8 mouse cellular contexts compared by ENCODE assay signal in the genomic region with DNA sequence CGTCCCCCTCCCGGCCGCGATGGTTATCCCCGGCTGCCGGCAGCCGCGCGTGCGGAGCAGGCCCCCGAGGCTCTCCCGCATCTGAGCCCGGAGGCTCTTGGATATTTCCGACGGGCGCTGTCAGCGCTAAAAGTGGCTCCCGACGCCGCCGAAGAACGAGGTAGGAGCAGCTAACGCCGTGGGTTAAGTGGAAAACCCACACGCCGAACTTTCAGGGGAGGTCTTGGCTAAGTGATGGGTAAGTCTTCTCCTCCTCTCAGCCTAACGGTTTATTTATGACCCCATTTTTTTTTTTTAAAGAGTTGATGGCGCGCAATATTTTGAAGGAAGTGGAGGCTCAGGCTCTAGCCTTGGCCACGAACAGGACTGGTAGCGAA. TPM values are rescaled to one million over a fixed set of nuclear protein-coding genes. Genes with fewer than 3 reads are reported as not detected.
A peak's percentile ranks its signal among the peaks of the same experiment; 100 is the strongest.
DNase-seq lines count a peak whose midpoint lies in the region; ATAC-seq and TF ChIP-seq lines count a peak whose summit lies in the region.

No protein-coding gene starts in this region.

- intact Hi-C loops in left cerebral cortex, adult 2 months (cut with DNase I) = loop anchor here (2.0 kb wide), 1 partner anchor 23 kb away; a partner anchor contains a TSS
- intact Hi-C loops in left cerebral cortex, postnatal 25 days (cut with DNase I) = loop anchor here (1.0 kb wide), 1 partner anchor 64 kb away; no protein-coding TSS in a partner anchor
- intact Hi-C loops in left cerebral cortex, postnatal 36 days (cut with DNase I) = loop anchor here (1.0 kb wide), 1 partner anchor 64 kb away; no protein-coding TSS in a partner anchor

- H3K36me3 ChIP-seq in embryonic facial prominence, embryonic 11.5 days (replicated peaks; ENCODE audit: control insufficient read depth, insufficient read depth, low read depth, low read length) = no peaks in the 10 kb centered on the region
- H3K36me3 ChIP-seq in myocyte (ENCODE audit: control insufficient read depth, insufficient read depth) = peaks cover 29% of the 10 kb centered on the region

- peak overlapping the region; percentile 85 for H3K9ac ChIP-seq in embryonic facial prominence, embryonic 11.5 days (replicated peaks; ENCODE audit: low read length)

- DNase-seq in left cerebral cortex, adult 2 months (ENCODE audit: extremely low spot score in 1 of 2, low spot score in 2 of 2) = no peak
- DNase-seq in left cerebral cortex, postnatal 25 days (ENCODE audit: low spot score in 2 of 2) = no peak
- DNase-seq in embryonic facial prominence, embryonic 11.5 days (ENCODE audit: low spot score) = no peak
- no peak for DNase-seq in adipocyte (ENCODE audit: low spot score)
- DNase-seq in left cerebral cortex, postnatal 36 days (ENCODE audit: low spot score in 2 of 2) = no peak
- no peak for DNase-seq in ovary, postnatal 36 days (ENCODE audit: low spot score)

- no peaks in the 10 kb centered on the region for H3K4me1 ChIP-seq in embryonic facial prominence, embryonic 11.5 days (ENCODE audit: control insufficient read depth, insufficient read depth, low read length)

- H3K79me2 ChIP-seq in myocyte (ENCODE audit: control insufficient read depth, insufficient read depth) = peaks cover 21% of the 10 kb centered on the region

- peak overlapping the region; percentile 32; the same call in 1 of the 2 replicates for H3K27ac ChIP-seq in left cerebral cortex, adult 2 months
- no peak overlapping the region for H3K27ac ChIP-seq in embryonic facial prominence, embryonic 11.5 days (replicated peaks; ENCODE audit: low read depth, low read length)

- peak overlapping the region; percentile 25 for H3ac ChIP-seq in myocyte (ENCODE audit: control insufficient read depth, insufficient read length)

- peak overlapping the region; percentile 82 for H3K4me3 ChIP-seq in left cerebral cortex, adult 2 months
- peak overlapping the region; percentile 97 for H3K4me3 ChIP-seq in embryonic facial prominence, embryonic 11.5 days (ENCODE audit: low read depth, low read length)
- peak overlapping the region; percentile 81 for H3K4me3 ChIP-seq in myocyte

- ATAC-seq in embryonic facial prominence, embryonic 11.5 days (replicated peaks; ENCODE audit: insufficient number of reproducible peaks, low FRiP score, low TSS enrichment, low read depth) = no peak; the same call in 1 of the 2 replicates
- ATAC-seq in inflammation-experienced regulatory T-cells, adult 6 months = peak; percentile 4

- H3K27me3 ChIP-seq in embryonic facial prominence, embryonic 11.5 days (ENCODE audit: control insufficient read depth, insufficient read depth, low read length) = no peaks in the 10 kb centered on the region
- no peaks in the 10 kb centered on the region for H3K27me3 ChIP-seq in myocyte (ENCODE audit: control insufficient read depth, insufficient read depth, insufficient read length)

- peak overlapping the region; percentile 89 for H3K4me2 ChIP-seq in embryonic facial prominence, embryonic 11.5 days (ENCODE audit: low read depth, low read length)
- peak overlapping the region; percentile 91 for H3K4me2 ChIP-seq in myocyte (ENCODE audit: low read depth)

- WGBS in embryonic facial prominence, embryonic 11.5 days = under 1% methylated on average over 31 of the region's 31 CpGs

- no peak for TF ChIP-seq POLR2A in myocyte (IDR thresholded peaks at IDR 0.05; ENCODE audit: insufficient read length, low read depth)

- no peaks in the 10 kb centered on the region for H3K9me3 ChIP-seq in embryonic facial prominence, embryonic 11.5 days (replicated peaks; ENCODE audit: control insufficient read depth, low read length)

- TF ChIP-seq CTCF in left cerebral cortex, adult 2 months (IDR thresholded peaks at IDR 0.05) = no peak

TF ChIP-seq in myocyte, 11 proteins besides CTCF, POLR2A, EP300 and RAD21:
- TF ChIP-seq MAX (IDR thresholded peaks at IDR 0.05; ENCODE audit: low read depth) = no peak
- TF ChIP-seq REST (IDR thresholded peaks at IDR 0.05; ENCODE audit: insufficient read depth, insufficient read length) = no peak
- TF ChIP-seq TCF3 (IDR thresholded peaks at IDR 0.05; ENCODE audit: insufficient read length, low read depth) = no peak
- TF ChIP-seq USF1 (IDR thresholded peaks at IDR 0.05; ENCODE audit: low read depth) = no peak
- TF ChIP-seq CEBPB (IDR thresholded peaks at IDR 0.05; ENCODE audit: insufficient read depth, poor library complexity, severe bottlenecking) = no peak
- TF ChIP-seq TCF12 (IDR thresholded peaks at IDR 0.05; ENCODE audit: insufficient read depth, poor library complexity, severe bottlenecking) = no peak
- no peak for TF ChIP-seq SRF (IDR thresholded peaks at IDR 0.05; ENCODE audit: control insufficient read depth, insufficient read length, low read depth)

RNA-seq across cellular contexts. Expression of a gene that starts 0.4 kb away (rescaled TPM):
- total RNA-seq in left cerebral cortex, adult 2 months (2021) = 10 to 100 TPM in 1 of 2 experiments, 1 to 10 TPM in 1; 9.6 to 12.9 TPM
- 10 to 100 TPM; 12.7 to 14.0 TPM for total RNA-seq in left cerebral cortex, postnatal 25 days (2021)
- polyA plus RNA-seq in embryonic facial prominence, embryonic 11.5 days (2014; fragmentation: Nextera tagmentation; extraction: Ambion mirVana) = 53.8 and 59.4 TPM in 2 replicates
- polyA plus RNA-seq in inflammation-experienced regulatory T-cells, adult 6 months (2017; shearing (Covaris generic)) = 1 to 10 TPM; 4.1 to 8.4 (median 5.4) TPM
- polyA plus RNA-seq in myocyte (2012; fragmentation: generic; extraction: Trizol) = 24.9 TPM
- total RNA-seq in left cerebral cortex, postnatal 36 days (2021) = 10 to 100 TPM; 10.5 to 12.5 TPM

RNA-seq across cellular contexts. Expression of a gene that starts 0.4 kb away (rescaled TPM):
- total RNA-seq in left cerebral cortex, adult 2 months (2021) = 10 to 100 TPM; 76.5 to 88.8 TPM
- total RNA-seq in left cerebral cortex, postnatal 25 days (2021) = 10 to 100 TPM; 79.2 to 88.7 TPM
- 75.9 and 84.8 TPM in 2 replicates for polyA plus RNA-seq in embryonic facial prominence, embryonic 11.5 days (2014; fragmentation: Nextera tagmentation; extraction: Ambion mirVana)
- polyA plus RNA-seq in inflammation-experienced regulatory T-cells, adult 6 months (2017; shearing (Covaris generic)) = 10 to 100 TPM; 32.4 to 57.8 (median 46.5) TPM
- polyA plus RNA-seq in myocyte (2012; fragmentation: generic; extraction: Trizol) = 76.3 TPM
- 10 to 100 TPM; 78.5 to 83.9 TPM for total RNA-seq in left cerebral cortex, postnatal 36 days (2021)

RNA-seq across cellular contexts. Expression of a gene that starts 12.4 kb away (rescaled TPM):
- 1 to 10 TPM; 2.5 to 2.7 TPM for total RNA-seq in left cerebral cortex, adult 2 months (2021)
- total RNA-seq in left cerebral cortex, postnatal 25 days (2021) = 1 to 10 TPM; 1.6 to 2.3 TPM
- 0.18 and 0.35 TPM in 2 replicates for polyA plus RNA-seq in embryonic facial prominence, embryonic 11.5 days (2014; fragmentation: Nextera tagmentation; extraction: Ambion mirVana)
- not detected for polyA plus RNA-seq in inflammation-experienced regulatory T-cells, adult 6 months (2017; shearing (Covaris generic))
- polyA plus RNA-seq in myocyte (2012; fragmentation: generic; extraction: Trizol) = 0.17 TPM
- 1 to 10 TPM; 2.5 to 3.0 TPM for total RNA-seq in left cerebral cortex, postnatal 36 days (2021)

RNA-seq across cellular contexts. Expression of a gene that starts 15.4 kb away (rescaled TPM):
- total RNA-seq in left cerebral cortex, adult 2 months (2021) = under 1 TPM; 0.33 to 0.38 TPM
- under 1 TPM; 0.25 to 0.32 TPM for total RNA-seq in left cerebral cortex, postnatal 25 days (2021)
- polyA plus RNA-seq in embryonic facial prominence, embryonic 11.5 days (2014; fragmentation: Nextera tagmentation; extraction: Ambion mirVana) = 0.31 and 0.34 TPM in 2 replicates
- not detected for polyA plus RNA-seq in inflammation-experienced regulatory T-cells, adult 6 months (2017; shearing (Covaris generic))
- polyA plus RNA-seq in myocyte (2012; fragmentation: generic; extraction: Trizol) = 0.01 TPM
- under 1 TPM; 0.20 to 0.67 TPM for total RNA-seq in left cerebral cortex, postnatal 36 days (2021)

RNA-seq across cellular contexts. Expression of a gene that starts 19.9 kb away (rescaled TPM):
- total RNA-seq in left cerebral cortex, adult 2 months (2021) = under 1 TPM; 0.33 to 0.50 TPM
- under 1 TPM; 0.25 to 0.39 TPM for total RNA-seq in left cerebral cortex, postnatal 25 days (2021)
- not detected in 2 replicates for polyA plus RNA-seq in embryonic facial prominence, embryonic 11.5 days (2014; fragmentation: Nextera tagmentation; extraction: Ambion mirVana)
- polyA plus RNA-seq in inflammation-experienced regulatory T-cells, adult 6 months (2017; shearing (Covaris generic)) = 10 to 100 TPM in 1 of 3 experiments, 1 to 10 TPM in 1, under 1 TPM in 1; 0.57 to 16.6 (median 3.8) TPM
- polyA plus RNA-seq in myocyte (2012; fragmentation: generic; extraction: Trizol) = 0.04 TPM
- total RNA-seq in left cerebral cortex, postnatal 36 days (2021) = under 1 TPM; 0.29 to 0.59 TPM
